In the genomic region with DNA sequence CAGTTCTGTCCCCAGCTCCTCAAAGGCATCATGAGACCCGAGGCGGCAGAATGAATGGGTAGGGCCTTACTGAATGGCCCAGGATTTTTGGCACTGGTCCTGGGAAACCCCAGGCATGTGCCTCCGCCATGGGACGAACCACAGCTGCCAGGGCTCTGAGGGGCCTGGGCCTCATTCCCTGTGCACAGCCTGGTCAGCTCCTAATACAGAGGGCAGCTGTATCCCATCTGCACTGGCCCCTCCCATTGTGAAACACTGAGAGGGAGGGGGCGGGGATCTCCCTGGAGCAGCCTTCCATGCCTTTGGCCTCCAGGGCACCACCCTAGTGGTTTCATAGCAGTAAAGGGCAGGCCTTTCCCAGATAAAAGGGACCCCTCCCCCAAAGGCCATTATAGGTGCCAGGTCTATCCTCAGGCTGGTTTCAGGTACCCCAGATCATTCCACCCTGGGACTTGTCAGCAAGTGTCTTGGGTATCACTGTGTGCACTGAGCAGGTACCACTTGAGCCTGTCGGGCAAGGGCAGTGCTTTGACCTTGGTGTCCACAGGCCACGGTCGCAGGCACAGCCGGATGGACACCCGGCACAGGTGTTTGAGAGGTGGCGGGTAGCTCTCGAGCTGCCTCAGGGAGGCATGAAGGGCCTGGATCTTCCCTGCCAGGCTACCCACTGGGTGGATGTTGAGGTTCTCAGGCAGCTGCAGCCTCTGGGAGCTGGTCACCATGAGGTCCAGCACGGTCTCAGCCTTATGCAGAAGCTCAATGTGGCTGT, we compare ENCODE assay signal across 8 mouse cellular contexts. TPM values are rescaled to one million over a fixed set of nuclear protein-coding genes. Genes with fewer than 3 reads are reported as not detected.
DNase-seq lines count a peak whose midpoint lies in the region; ATAC-seq lines count a peak whose summit lies in the region.

No protein-coding gene starts in this region.

- DNase-seq in layer of hippocampus, adult 9-11 months, result peak; percentile 74
- DNase-seq in layer of hippocampus, postnatal 25 days (ENCODE audit: extremely low spot score in 1 of 2, low spot score in 1 of 2), result no peak
- DNase-seq in NIH3T3 (ENCODE audit: low read depth), result peak; percentile 77
- peak; percentile 40 for DNase-seq in gastrocnemius, postnatal 25 days
- peak; percentile 46 for DNase-seq in kidney, adult 18-20 months
- DNase-seq in thymus, postnatal 36 days, result no peak
- no peak for DNase-seq in embryo, embryonic 10 days (ENCODE audit: low spot score)

- no peak overlapping the region for H3K9ac ChIP-seq in lung, embryonic 16.5 days (ENCODE audit: low read length)

- H3K4me2 ChIP-seq in lung, embryonic 16.5 days (ENCODE audit: low read depth, low read length), result no peak overlapping the region

- peak; percentile 92 for ATAC-seq in lung, embryonic 16.5 days (ENCODE audit: low read depth)

- H3K27me3 ChIP-seq in lung, embryonic 16.5 days (ENCODE audit: control insufficient read depth, insufficient read depth, low read depth, low read length), result no peaks in the 10 kb centered on the region

- peaks cover 46% of the 10 kb centered on the region for H3K36me3 ChIP-seq in lung, embryonic 16.5 days (ENCODE audit: control insufficient read depth, insufficient read depth, low read length)

- no peaks in the 10 kb centered on the region for H3K9me3 ChIP-seq in lung, embryonic 16.5 days (ENCODE audit: control insufficient read depth, low read length)

- H3K4me3 ChIP-seq in lung, embryonic 16.5 days (ENCODE audit: low read length), result no peak overlapping the region

- peaks cover 11% of the 10 kb centered on the region for H3K4me1 ChIP-seq in lung, embryonic 16.5 days (replicated peaks; ENCODE audit: control insufficient read depth, insufficient read depth, low read length)

- peak overlapping the region; percentile 1; the same call in 1 of the 2 replicates for H3K27ac ChIP-seq in lung, embryonic 16.5 days (ENCODE audit: low read length)

- WGBS in lung, embryonic 16.5 days, result 62% methylated on average over 13 of the region's 13 CpGs

RNA-seq across cellular contexts. Expression of a gene that starts 6.6 kb away (rescaled TPM):
- total RNA-seq in layer of hippocampus, postnatal 25 days (2021), result 10 to 100 TPM; 35.1 to 40.1 TPM
- total RNA-seq in gastrocnemius, postnatal 25 days (2021), result 1 to 10 TPM; 5.4 to 5.5 TPM
- polyA plus RNA-seq in lung, embryonic 16.5 days (2015; fragmentation: Nextera tagmentation; extraction: Ambion mirVana), result 32.7 and 33.5 TPM in 2 replicates

RNA-seq across cellular contexts. Expression of a gene that starts 11.2 kb away (rescaled TPM):
- 1 to 10 TPM; 1.7 to 3.3 TPM for total RNA-seq in layer of hippocampus, postnatal 25 days (2021)
- 1 to 10 TPM; 2.1 to 3.0 TPM for total RNA-seq in gastrocnemius, postnatal 25 days (2021)
- 7.2 and 9.4 TPM in 2 replicates for polyA plus RNA-seq in lung, embryonic 16.5 days (2015; fragmentation: Nextera tagmentation; extraction: Ambion mirVana)

RNA-seq across cellular contexts. Expression of a gene that starts 15.9 kb away (rescaled TPM):
- 10 to 100 TPM; 34.8 to 35.2 TPM for total RNA-seq in layer of hippocampus, postnatal 25 days (2021)
- 10 to 100 TPM; 15.6 to 16.2 TPM for total RNA-seq in gastrocnemius, postnatal 25 days (2021)
- polyA plus RNA-seq in lung, embryonic 16.5 days (2015; fragmentation: Nextera tagmentation; extraction: Ambion mirVana), result 76.4 and 76.6 TPM in 2 replicates

RNA-seq across cellular contexts. Expression of a gene that starts 20.1 kb away (rescaled TPM):
- 1 to 10 TPM; 4.0 to 5.5 TPM for total RNA-seq in layer of hippocampus, postnatal 25 days (2021)
- 1 to 10 TPM in 1 of 2 experiments, under 1 TPM in 1; 0.72 to 1.5 TPM for total RNA-seq in gastrocnemius, postnatal 25 days (2021)
- polyA plus RNA-seq in lung, embryonic 16.5 days (2015; fragmentation: Nextera tagmentation; extraction: Ambion mirVana), result 3.7 and 4.2 TPM in 2 replicates

Comparison
In these comparisons a context has a peak if more than half of its experiments do, and no peak if none do; other contexts are left out.
1. DNase-seq: peak in layer of hippocampus, adult 9-11 months (single experiment), NIH3T3 (single experiment), gastrocnemius, postnatal 25 days (single experiment) and kidney, adult 18-20 months (single experiment); none in layer of hippocampus, postnatal 25 days (0 of 2), thymus, postnatal 36 days (0 of 2) and embryo, embryonic 10 days (single experiment).
2. RNA of a gene that starts 6.6 kb away (total RNA-seq): 35.1 to 40.1 TPM in layer of hippocampus, postnatal 25 days; 5.4 to 5.5 TPM in gastrocnemius, postnatal 25 days; every median in the first group is over 4 times any median in the second.